Mouse (Mus musculus): ENCODE measurements at regions not wholly inside any gene's neighbourhood (a gene's known extent, or its start where the extent isn't known, plus 50 kb on each side); places are given as distances from the start of the nearest gene placed in this dataset.

GRCm38 (mm10) chrX:11826737-11827408, 333.3 kb downstream of the Bcor start:
- no peak for DNase-seq (ENCODE audit: extremely low read depth, low read depth, low spot score)

- DNase-seq (ENCODE audit: extremely low read depth, low read depth, low spot score), result no peak
Measured at GRCm38 (mm10) chrX:11829411-11830002, 330.6 kb downstream of the Bcor start.

- no peak for DNase-seq (ENCODE audit: extremely low read depth, low read depth, low spot score)
Measured at GRCm38 (mm10) chrX:11837566-11837965, 322.6 kb downstream of the Bcor start.

DNA sequence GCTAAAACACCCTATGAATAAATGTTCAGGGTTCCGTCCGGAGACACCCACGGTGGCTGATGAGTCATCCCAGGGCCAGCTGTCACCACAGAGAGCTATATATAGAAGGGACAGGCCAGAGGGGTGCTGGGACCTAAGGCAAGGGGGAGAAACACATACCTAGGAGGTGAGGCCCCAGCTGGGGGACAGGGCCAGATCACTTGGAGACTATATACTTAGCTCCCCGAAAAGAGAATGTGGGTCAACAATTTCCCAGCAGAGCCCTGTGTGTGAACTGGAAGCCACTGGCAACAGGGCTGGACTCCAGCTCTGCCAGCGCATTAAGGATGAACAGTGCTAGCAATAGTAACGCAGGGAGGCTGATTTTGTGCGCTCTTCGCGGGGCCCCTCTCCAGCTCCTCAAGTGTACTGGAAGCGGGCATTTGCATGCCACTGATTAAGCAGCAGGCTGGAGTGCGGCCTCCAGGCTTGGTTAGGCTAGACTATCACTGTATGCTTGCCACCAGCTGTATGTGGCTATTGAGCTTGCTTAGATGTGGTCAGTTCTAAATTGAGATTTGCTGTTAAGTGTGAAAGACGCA, 320.4 kb downstream of the Bcor start:
- no peak for DNase-seq (ENCODE audit: extremely low read depth, low read depth, low spot score)

GRCm38 (mm10) chrX:11840319-11841035, 319.7 kb downstream of the Bcor start:
- no peak for DNase-seq (ENCODE audit: extremely low read depth, low read depth, low spot score)

- DNase-seq (ENCODE audit: extremely low read depth, low read depth, low spot score), result no peak
Measured at GRCm38 (mm10) chrX:11845566-11845965, 314.6 kb downstream of the Bcor start.

DNA sequence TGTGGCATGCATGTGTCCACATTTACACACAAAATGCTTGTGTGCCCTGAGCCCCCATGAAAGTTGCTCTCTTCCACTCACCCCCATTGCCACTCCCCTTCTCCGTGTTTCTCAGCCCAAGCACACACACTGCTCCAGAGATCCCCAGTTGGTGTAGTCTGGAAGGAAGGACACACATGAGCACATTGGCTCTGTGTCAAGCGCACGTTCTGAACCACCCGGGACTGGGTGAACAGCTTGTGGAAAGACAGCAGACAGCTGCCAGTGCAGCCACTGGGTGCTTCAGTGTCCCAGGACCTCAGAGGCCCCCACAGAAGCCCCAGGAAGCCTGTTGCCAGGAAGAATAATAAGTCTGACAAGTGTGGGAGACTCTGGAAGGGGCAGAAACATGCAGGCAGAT, 304.2 kb downstream of the Bcor start:
- DNase-seq (ENCODE audit: extremely low read depth, low read depth, low spot score), result no peak

DNA sequence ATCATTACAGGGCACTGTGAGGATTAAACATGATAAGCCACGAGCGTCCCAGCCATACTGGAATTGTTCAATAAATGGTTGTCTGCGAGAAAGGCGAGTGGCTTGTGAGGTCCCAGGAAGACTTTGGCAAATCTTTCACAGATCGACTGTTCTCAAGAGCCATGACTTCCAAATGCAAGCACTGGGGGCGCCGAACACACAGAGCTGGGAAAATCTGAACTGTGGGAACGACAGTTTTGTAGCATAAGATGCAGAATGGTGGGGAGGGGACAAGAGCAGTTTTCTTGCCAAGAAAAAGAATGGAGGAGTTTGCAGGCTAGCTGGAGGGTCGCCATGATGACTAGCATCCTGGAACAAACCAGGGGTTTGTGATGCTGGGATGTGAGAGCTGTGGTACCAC, 300.8 kb downstream of the Bcor start:
- no peak for DNase-seq (ENCODE audit: extremely low read depth, low read depth, low spot score)

- DNase-seq (ENCODE audit: extremely low read depth, low read depth, low spot score), result no peak
Measured at GRCm38 (mm10) chrX:11861119-11861708, 298.9 kb downstream of the Bcor start.

GRCm38 (mm10) chrX:11861892-11862291, 298.3 kb downstream of the Bcor start:
- no peak for DNase-seq (ENCODE audit: extremely low read depth, low read depth, low spot score)

- no peak for DNase-seq (ENCODE audit: extremely low read depth, low read depth, low spot score)
Measured at GRCm38 (mm10) chrX:11863106-11863505, 297.0 kb downstream of the Bcor start.

DNA sequence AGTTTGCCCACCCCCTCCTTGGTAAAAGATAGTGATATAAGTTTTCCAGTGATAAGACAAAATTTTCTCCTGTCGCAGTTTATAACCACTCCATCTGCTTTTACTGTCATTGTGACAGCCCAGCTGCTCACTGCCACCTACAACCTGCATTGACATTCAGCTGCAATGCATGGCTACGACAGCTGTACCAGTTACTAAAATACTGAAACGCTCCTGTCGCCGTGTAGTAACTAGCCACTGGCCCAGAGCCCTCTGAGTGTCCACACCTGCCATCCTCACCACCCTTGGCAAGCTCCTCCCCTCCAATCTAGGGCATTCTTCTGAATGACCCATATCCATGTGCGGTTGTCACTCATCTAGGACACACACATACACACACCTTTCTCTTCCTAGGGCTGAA, 286.2 kb downstream of the Bcor start:
- DNase-seq (ENCODE audit: extremely low read depth, low read depth, low spot score), result no peak

- no peak for DNase-seq (ENCODE audit: extremely low read depth, low read depth, low spot score)
Measured at GRCm38 (mm10) chrX:11876636-11877035, 283.5 kb downstream of the Bcor start.

DNA sequence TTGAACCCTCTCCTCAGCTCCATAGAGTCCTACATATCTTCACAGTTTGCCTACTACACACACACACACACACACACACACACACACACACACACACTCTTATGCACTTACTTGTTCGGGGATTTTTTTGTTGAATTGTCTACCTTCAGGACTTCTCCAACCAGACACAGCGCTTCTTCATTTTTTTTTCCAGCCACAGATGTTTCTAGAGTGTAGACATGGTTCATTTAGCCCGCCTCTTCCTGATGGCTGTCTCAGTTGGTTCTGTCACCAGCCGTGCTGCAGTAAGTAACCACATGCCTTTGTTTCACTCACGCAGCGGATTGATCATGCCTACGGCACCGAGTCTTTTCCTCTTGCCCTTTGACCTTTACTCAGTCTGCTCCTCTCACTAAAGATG, 282.1 kb downstream of the Bcor start:
- no peak for DNase-seq (ENCODE audit: extremely low read depth, low read depth, low spot score)

DNA sequence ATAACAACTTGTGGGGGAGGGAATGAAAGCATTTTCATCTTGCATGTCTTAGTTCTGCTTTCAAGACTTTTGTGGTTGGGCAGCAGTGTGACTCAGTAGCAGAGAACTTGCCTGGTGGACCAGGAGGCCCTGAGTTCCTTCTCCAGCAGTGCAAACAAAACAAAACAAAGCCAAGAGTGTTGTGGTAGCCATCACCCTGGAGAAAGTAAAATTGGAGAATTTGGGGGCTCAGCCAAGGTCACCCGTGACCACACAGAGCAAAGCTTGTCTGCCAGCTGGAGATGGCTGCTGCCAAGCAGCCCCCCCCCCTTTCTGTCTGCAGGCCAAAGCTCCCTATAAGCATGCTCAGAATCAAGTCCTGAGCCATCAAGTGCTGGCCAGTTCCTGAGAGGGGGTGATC, 279.2 kb downstream of the Bcor start:
- DNase-seq (ENCODE audit: extremely low read depth, low read depth, low spot score), result no peak

DNA sequence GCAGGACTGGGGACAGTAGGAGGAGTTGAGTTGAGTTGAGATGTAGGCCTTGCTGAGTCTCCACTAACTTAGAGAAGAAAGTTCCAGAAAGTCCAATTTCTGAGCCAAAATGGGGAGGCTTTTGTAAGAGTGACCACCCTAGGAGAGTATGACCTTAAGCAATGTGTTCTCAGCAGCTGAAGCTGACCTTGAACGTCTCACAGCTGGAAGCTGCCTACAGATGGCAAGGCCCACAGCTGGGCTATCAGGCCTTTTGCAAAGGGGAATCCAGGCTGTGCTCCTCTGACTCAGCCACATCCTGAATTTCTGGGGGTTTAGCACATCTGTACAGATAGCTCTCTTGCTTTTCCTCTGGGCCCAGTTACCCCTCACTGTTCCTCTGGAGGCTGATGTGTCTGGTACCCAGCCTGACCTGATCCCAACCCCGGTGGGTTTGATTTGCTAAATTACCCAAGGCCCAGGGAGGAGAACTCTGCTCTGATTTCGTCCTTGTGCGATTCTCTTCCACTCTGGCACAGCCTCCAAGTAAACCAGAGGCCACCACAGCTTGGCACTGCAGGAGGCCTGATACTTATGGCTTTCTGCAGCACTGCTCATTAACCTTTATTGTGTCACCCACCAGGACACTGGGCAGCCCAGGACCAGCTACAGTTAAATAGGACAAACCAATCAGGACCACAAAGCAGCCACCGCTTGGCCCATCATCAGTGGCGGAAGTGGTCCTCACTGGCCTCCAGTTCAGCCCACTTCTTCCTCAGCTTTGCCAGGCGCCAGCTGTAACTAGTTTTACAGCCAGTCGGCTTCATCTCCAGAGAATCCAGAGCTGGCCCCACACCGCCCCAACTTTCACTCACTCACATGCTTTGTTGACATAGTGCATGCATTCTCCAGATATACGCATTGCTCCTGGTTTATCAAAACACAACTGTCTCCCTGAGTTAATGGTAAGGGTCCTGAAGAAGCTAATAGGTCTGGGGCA, 276.1 kb downstream of the Bcor start:
- DNase-seq (ENCODE audit: extremely low read depth, low read depth, low spot score), result no peak

GRCm38 (mm10) chrX:11892396-11892795, 267.8 kb downstream of the Bcor start:
- DNase-seq (ENCODE audit: extremely low read depth, low read depth, low spot score), result no peak

DNA sequence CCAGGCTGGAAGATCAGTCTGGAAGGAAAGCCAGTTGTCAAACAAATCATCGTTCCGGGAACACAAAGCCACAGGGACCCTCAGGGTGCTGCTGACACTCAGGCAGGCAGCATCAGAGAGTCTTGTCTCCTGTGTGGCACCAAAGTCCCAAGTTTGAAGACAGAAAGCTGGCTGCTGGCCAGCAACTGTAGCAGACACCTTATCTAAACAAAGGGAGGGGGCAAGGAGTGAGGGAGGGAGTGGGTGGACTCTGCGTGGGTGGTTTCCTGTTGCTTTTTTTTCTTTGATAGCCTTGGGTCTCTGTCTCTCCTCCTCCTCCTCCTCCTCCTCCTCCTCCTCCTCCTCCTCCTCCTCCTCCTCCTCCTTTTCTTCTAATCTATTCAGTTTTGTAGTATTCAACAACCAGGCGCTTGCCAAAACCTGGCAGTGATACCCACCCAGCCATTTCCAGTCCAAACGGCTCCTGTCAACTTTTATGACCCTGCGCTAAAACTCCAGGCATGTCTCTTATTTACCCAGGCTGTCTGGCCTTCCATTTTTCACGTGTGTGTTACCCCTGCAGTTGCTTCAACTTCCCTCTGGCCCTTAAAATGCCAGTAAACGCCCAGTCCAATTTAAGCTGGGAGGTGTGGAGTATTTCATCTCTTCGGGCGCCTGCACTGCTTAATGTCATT, 266.4 kb downstream of the Bcor start:
- no peak for DNase-seq (ENCODE audit: extremely low read depth, low read depth, low spot score)

DNA sequence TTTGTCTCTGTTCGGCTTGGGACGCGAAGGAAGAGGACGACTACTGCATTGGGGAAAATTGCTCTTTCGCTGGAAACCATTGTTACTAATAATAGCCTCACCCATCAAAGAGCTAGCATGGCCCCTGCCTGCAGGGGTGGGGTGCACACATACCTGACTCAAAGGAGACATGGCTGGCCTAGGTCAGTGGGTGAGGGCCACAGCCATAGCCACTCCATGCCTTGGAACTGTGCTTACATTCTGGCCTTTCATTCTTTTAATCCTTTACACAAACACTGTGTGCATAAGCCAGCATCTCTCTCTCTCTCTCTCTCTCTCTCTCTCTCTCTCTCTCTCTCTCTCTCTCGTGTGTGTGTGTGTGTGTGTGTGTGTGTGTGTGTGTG, 265.9 kb downstream of the Bcor start:
- no peak for DNase-seq (ENCODE audit: extremely low read depth, low read depth, low spot score)

- DNase-seq (ENCODE audit: extremely low read depth, low read depth, low spot score), result no peak
Measured at GRCm38 (mm10) chrX:11895396-11895795, 264.8 kb downstream of the Bcor start.

Measured in fat pad, adult 2 months (tissue).